Mouse (Mus musculus) testis, adult 2 months (tissue): ENCODE results near the gene Tspan9.

ENCODE experiments used
- CTCF ChIP-seq: fragments of 200-500 bp; IDR thresholded peaks from 2 replicates; pipeline ENCODE4 v1.5.1; 2012; ENCODE audit warnings: low read depth, mild to moderate bottlenecking, inconsistent platforms, low read length, moderate library complexity; ENCODE audit not compliant: control insufficient read depth, insufficient read depth, insufficient replicate concordance
- POLR2A ChIP-seq: fragments of 200-500 bp; IDR thresholded peaks from 2 replicates; pipeline ENCODE4 v1.6.1; 2012; ENCODE audit warnings: low read depth, mild to moderate bottlenecking, inconsistent platforms, low read length, moderate library complexity; ENCODE audit not compliant: control insufficient read depth

DNA sequence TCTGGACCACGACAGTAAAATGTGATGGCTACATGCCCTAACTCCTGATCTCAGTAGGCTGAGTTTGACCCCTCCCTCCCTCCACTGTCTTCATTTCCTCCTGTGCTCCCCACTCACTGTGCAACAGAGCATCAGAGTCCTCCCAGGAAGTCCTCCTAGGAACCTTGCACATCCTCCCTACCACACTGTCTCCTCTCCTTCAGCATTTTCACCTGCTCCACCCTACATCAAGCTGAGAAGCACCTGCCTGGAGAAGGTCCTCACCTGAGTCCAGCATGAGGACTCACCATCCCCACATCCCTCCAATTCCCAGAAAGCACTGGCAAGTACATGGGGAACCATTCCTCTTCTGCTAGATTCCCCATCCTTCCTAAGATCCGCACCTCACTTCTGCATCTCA, 111.8 kb downstream of the Tspan9 start:
- TF ChIP-seq CTCF (no peak), POLR2A (no peak)
